Mouse (Mus musculus) C2C12 (cell line): ENCODE data around the gene Msmb.

Source experiments
- CEBPB ChIP-seq: IDR thresholded peaks from one replicate; pipeline ENCODE4 v1.6.1; 2011; ENCODE audit warnings: low read depth, mild to moderate bottlenecking, control low read depth, moderate library complexity
- CTCF ChIP-seq: IDR thresholded peaks from one replicate; pipeline ENCODE4 v1.5.1; 2011; ENCODE audit not compliant: control insufficient read depth, insufficient read depth, insufficient read length
- MAX ChIP-seq: IDR thresholded peaks from one replicate; pipeline ENCODE4 v1.6.1; 2011; ENCODE audit warnings: mild to moderate bottlenecking, control low read depth
- MYOD1 ChIP-seq: IDR thresholded peaks from one replicate; pipeline ENCODE4 v1.6.1; 2011; ENCODE audit warnings: low read depth; ENCODE audit not compliant: control insufficient read depth, insufficient read length
- MYOG ChIP-seq: IDR thresholded peaks from one replicate; pipeline ENCODE4 v1.6.1; 2011; ENCODE audit not compliant: control insufficient read depth, insufficient read length; ENCODE audit errors: extremely low read depth
- USF1 ChIP-seq: IDR thresholded peaks from one replicate; pipeline ENCODE4 v1.6.1; 2011; ENCODE audit warnings: low read depth, mild to moderate bottlenecking, control low read depth, moderate library complexity

- TF ChIP-seq USF1 (no peak), CTCF (no peak), CEBPB (no peak), MAX (no peak), MYOD1 (no peak), MYOG (no peak)
Measured at GRCm38 (mm10) chr14:32105663-32106062, 36.2 kb upstream of the Msmb start.
